Mouse (Mus musculus) liver, embryonic 14.5 days (tissue): Measurements from ENCODE around the gene Ptgs1.

Source experiments
- CTCF ChIP-seq: IDR thresholded peaks from 2 replicates; pipeline ENCODE4 v1.5.1; 2016; ENCODE audit warnings: antibody characterized with exemption, low read depth, control low read depth
- EP300 ChIP-seq: IDR thresholded peaks from 2 replicates; pipeline ENCODE4 v1.6.1; 2016; ENCODE audit warnings: antibody characterized with exemption, low read depth

GRCm38 (mm10) chr2:36272288-36272950 lies 42.2 kb downstream of the Ptgs1 start:
- no peak for TF ChIP-seq CTCF
- no peak for TF ChIP-seq EP300
